Mouse (Mus musculus): ENCODE measurements around the gene Zcrb1.

Zcrb1 gene

DNA sequence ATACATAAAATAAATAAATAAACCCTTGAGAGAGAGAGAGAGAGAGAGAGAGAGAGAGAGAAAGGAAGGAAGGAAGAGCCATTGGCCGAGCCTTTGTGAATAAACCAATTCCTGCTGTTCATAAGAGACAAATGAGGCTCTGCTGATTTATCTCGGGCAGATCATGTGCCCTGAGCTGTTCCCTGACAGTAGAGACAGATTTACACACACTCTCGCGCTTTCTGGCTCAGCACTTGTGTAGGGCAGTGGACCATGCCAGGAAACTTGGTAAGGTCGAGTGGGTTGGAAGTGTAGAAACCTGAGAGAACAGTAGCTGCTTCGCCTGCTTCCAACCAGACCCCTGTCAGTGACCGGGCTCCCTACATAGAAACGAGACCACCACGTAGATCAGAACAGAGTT lies 29.6 kb downstream of the Zcrb1 start:
- no peak for DNase-seq

DNA sequence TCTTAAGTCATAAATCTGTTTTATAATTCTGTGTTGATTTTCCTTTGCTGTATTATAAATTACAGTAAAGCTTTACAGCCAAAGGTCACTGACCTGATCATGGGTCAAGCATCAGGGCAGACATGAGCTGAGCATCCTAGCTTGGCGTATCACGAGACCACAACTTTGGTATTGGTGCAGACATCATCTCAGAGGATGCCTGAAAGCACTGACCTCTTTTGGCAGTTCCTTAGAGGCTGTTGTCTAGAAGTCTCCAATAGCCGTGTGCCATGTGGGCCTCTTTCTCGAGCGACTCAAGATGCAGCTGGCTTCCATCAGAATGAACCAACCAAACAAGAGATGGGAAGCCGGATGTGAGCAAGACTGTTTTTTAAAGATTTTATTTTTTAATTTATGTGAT lies 32.6 kb downstream of the Zcrb1 start:
- DNase-seq: no peak

DNA sequence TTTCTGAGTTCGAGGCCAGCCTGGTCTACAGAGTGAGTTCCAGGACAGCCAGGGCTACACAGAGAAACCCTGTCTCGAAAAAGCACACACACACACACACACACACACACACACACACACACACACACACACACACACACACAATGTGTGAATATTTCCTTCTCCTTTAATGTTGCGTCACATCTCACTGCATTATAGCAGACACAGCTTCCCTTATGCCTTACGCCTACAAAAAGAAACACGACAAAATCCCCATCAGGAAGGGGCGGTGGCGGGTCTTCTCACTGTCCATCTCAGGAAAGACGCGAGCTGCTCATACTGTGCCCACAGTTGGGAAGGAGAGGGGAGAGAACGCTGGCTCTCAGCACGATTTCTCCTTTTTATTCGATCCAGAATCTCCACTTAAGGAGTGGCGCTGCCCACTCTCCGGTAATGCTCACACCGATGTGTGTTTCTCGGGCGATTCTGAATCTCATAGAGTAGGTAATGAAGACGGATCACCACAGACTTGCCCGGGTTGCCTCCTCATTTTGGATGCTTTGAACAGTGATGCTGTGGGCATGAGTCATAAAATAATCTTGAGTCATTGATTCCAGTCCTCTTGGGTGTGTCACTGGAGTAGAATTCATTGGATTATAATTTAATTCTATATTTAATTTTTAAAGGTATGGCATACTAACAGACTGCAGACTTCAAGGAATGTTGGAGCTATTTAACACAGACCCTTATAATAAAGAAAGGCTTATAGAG lies 39.6 kb downstream of the Zcrb1 start:
- no peak for DNase-seq

DNA sequence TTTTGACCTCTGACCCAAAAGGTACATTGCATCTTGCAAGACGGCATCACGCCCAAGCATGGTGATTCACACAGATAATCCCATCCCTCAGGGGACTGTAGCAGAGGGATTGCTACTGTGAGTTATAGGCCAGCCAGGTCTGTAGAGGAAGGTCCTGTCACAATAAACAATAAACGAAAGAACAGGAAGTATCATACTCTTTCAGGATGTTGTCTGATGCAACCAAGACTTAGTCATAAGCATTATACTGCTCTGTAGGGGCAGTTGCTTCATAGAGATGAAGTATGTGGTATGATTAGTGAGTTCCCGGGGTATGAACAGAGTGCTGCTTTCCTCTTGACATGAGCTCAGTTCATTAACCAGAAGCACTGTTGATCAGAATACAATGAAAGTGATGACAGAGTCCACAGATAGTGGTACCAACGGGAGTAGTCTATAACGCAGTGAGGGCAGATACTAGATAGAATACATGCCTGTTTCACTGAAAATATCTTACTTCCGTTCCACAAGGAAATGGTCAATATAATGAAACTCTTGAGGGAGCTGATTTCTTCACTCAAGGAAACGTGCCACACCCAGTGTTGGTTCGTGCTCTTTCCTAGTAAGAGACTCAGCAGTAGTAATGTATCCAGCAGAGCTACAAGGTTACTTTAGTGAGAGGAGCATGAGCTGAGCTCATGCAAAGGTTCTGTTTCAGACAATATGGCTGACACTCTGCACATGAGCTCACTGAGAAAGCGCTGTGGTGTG lies 57.3 kb downstream of the Zcrb1 start:
- no peak for DNase-seq

DNA sequence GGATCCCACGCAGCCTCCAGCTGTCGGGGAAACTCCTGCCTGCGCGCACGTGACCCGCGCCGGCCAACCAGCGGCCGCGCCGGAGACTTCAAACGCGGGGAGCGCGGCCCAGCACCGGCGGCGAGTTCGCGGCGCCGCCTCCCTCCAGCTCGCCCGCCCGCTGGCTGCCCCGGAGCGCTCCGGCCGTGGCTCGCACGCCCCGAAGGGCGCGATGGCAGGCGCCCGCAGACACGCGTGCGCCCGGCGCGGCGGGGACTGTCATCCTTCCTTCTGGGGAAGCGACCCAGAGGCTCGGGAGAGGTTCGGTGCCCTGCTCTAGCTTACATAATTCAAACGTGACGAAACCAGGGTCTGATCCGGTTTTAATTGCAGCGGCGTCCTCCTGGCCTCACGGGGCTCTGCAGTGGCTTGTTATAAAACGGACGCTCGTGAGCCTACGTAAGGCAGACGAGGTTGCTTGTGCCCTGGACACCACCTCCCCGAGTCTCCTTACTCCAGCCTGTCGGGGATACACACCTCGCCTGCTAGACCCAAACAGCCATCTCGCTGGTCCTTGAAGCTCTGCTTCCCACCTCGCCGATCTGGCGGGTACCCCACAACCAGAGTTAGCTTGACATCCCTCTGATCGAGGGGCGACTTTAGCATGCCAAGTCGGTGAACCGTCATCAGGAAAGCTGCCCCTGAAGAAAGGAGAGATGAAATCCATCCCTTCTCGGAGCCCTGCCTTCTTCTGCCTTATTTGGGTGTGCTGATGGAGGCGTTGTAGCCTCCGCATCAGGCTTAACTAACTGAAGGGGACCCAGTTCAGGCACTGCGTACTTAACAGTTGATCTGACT lies 61.0 kb downstream of the Zcrb1 start, which contains the start of gene Yaf2:
Gene Yaf2, minus strand, starts transcription at position 11 of the 837 bp plus-strand sequence.
- DNase-seq: peak; percentile 99

DNA sequence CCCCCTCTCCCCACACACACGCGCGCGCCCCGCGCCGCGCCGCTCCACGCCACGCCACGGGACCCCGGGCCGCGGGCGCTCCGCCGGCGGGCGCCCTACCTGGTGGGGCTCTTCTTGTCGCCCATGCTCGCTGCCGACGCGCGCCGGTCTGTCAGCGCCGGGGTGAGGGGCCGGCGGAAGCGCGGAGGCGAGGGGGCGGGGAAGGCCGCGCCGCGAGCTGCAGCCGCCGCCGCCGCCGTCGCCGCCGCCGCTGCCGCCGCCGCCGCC lies 61.5 kb downstream of the Zcrb1 start:
- DNase-seq: no peak

Measured in heart, adult 11 months (tissue).